Mouse (Mus musculus): ENCODE measurements around the gene Syngr3. TPM values are rescaled to one million over a fixed set of nuclear protein-coding genes. Genes with fewer than 3 reads are reported as not detected.
"Not testable (repeated sequence)": the region's sequence is repeated elsewhere in the genome, so short reads cannot be mapped to it uniquely, and the experiment has no call there.

The Syngr3 gene
- total RNA-seq, 2 experiments from 2014 or later, result not detected

DNA sequence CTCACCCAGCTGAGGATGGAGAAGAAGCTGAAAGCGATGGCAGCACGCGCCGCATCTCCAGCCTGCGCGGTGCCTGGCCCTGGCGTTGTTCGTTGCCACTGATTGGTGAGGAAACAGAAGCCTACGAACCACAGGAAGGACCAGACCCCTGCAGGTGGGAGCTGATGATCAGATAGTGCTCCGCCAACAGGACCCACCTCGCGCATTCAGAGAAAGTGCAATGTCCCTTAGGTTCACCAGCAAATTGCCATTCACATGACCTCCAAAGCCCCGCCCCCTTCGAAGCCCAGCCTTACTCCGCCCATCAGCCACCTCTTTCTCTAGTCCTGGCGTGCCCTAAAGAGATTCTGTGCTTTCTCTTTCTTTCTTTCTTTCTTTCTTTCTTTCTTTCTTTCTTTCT, 3.2 kb downstream of the Syngr3 start:
- no peak for DNase-seq
- intact Hi-C loops (cut with DNase I), result no loop called here

DNA sequence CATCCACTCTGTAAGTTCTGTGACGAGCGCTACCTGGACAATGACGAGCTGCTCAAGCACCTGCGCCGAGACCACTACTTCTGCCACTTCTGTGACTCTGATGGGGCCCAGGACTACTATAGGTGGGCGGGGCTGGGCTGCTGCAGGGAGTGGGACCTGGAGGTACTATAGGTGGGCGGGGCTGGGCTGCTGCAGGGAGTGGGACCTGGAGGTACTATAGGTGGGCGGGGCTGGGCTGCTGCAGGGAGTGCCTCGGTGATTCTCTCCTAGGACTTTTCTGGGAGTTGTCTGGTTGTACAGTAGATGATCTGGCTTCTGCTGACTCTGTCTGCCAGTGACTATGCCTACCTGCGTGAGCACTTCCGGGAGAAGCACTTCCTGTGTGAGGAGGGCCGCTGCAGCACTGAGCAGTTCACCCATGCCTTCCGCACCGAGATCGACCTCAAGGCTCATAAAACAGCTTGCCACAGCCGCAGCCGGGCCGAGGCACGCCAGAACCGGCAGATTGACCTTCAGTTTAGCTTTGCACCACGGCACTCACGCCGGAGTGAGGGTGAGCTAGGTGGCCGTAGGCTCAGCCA, 12.2 kb downstream of the Syngr3 start:
- DNase-seq, result no peak
- intact Hi-C loops (cut with DNase I), result no loop called here

DNA sequence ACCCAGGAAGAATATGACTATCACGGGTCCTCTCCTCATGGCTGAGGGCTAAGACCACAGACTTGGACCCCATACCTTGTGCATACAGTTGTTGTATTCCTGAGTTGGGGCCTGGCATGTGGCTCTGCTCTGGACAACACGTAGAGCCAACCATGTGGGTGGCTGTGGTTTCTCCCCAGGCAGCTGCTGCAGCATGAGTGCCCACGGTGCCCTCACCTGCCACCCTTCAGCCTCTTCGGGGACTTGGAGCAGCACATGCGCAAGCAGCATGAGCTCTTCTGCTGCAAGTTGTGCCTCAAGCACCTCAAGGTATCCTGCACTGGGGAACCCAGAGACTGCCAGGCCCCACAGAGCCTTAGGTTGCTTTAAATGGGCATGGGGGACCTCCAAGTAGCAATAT, 12.9 kb downstream of the Syngr3 start:
- intact Hi-C loops (cut with DNase I), result no loop called here
- DNase-seq, result no peak

DNA sequence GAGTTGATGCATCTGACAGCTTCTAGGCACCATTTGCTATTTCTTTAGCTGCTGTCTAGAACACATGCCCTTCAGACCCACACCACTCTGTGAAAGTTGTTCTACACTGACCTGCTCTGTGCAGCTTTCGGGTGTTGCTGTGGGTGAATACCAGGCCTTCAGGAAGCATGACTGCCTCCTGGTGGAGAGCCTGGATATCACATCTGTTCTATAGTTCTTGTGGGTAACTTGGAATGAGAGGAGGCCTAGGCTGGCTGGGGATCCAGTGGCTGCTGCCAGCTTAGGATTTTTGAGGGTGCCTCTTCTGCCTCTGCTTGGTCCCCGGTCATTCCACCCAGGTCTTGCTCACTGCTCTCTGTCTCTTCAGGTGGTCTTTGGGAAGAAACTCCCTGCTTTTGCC, 13.6 kb downstream of the Syngr3 start:
- intact Hi-C loops (cut with DNase I), result no loop called here

GRCm38 (mm10) chr17:24674277-24674676, 15.5 kb downstream of the Syngr3 start:
- intact Hi-C loops (cut with DNase I), result no loop called here
- no peak for DNase-seq

More for the DNA sequence above, 13.6 kb downstream of the Syngr3 start:
- DNase-seq, result peak in 1 of 2 experiments; percentile 50

GRCm38 (mm10) chr17:24672141-24672540, 17.6 kb downstream of the Syngr3 start:
- intact Hi-C loops (cut with DNase I), result no loop called here
- no peak for DNase-seq

DNA sequence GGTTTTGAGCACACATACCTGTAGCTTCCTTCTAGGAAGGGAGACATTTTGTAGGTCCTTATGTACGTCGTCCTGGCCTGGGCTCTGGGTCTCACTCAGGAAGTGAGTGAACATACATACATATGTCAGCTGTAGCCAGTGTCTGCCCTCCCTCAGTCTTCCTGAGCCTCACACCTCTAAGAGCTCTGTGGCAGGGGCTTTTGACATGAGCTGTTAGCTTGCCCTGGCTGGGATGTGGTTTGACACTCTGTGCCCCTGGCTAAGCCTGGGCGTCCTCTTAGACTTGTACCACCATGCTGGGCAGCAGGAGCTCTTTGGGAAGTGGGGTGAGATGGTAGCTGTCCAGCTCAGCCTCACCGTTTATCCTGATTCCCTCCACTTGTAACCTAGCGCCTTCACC, 18.4 kb downstream of the Syngr3 start:
- no peak for DNase-seq
- intact Hi-C loops (cut with DNase I), result no loop called here

GRCm38 (mm10) chr17:24670246-24670844, 19.4 kb downstream of the Syngr3 start:
- intact Hi-C loops (cut with DNase I), result no loop called here
- no peak for DNase-seq

GRCm38 (mm10) chr17:24669545-24670245, 20.1 kb downstream of the Syngr3 start, which contains the start of gene Zfp598:
Gene Zfp598, plus strand, starts transcription at chr17:24669687.
- DNase-seq, result peak; percentile 90 to 92
- intact Hi-C loops (cut with DNase I), result no loop called here

DNA sequence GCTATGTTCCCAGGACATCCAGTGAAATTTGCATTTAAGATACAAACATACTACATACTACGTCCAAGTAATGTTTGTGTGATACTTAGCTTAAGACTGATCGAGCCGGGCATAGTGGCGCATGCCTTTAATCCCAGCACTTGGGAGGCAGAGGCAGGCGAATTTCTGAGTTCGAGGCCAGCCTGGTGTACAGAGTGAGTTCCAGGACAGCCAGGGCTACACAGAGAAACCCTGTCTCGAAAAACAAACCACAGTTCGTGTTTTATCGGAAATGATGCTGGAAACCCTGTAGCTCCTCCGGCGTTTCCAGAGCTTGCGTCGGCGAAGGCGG, 20.6 kb downstream of the Syngr3 start:
- intact Hi-C loops (cut with DNase I); DNase-seq: not testable (repeated sequence)

DNA sequence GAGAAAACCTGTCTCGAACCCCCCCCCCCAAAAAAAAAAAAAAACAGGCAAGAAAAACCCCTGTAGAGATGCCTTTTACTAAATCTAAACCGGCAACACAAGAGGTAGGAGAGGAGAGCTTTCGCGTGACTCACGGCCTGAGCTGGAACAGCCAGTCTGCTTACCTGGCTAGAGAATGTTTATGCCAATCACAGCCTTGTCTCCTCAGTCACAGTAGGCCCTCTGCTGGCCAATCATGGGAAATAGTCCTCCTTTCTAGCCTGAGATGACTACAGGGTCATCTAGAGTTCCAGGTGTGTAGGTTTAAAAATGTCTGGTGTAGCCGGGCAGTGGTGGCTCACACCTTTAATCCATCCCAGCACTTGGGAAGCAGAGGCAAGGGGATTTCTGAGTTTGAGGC, 22.3 kb downstream of the Syngr3 start:
- DNase-seq, result peak in 1 of 2 experiments; percentile 34
- intact Hi-C loops (cut with DNase I), result no loop called here

GRCm38 (mm10) chr17:24667011-24667410, 22.7 kb downstream of the Syngr3 start:
- intact Hi-C loops (cut with DNase I); DNase-seq: not testable (repeated sequence)

DNA sequence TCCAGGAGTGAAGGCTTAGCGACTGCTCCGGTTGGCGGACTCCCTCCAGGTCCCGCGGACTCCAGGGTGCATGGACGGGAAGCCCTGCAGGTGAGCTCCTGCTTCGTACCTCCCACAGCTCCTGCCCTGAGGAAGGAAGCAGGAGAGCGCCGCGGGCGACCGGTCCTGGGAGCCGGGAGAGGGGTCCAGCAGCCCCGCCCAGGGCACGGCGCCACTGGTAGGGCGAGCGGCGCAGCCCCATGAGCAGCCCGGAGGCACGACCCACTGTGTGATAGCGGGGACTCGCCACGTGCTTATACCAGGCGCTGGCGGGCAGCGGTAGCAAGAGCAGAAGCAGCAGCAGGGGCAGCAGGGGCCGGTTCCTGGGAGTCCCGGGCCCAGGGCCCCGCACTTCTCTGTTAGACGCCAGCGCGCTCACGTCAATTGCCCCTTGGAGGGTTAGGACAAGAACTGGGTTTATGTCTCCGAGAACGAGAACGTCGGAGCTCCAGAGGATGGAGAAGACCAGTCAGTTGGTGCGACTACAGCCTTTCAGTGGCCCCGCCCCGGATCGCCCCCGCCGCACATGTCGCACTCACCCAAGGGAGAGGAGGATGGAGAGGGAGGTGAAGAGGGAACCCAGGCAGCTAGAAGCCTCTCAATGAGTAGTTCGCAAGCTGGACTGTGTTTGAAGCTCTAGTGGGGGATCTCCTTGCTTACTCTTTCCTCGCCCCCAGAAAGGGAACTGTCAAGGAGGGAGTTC, 31.6 kb downstream of the Syngr3 start, which contains the start of gene Npw:
Gene Npw, minus strand, starts transcription at position 441 of the 742 bp plus-strand sequence.
- no peak for DNase-seq
- intact Hi-C loops (cut with DNase I), result loop anchor here (5.0 kb wide), 1 partner anchor 126 kb away; the partner anchor contains the start of gene Rab26

GRCm38 (mm10) chr17:24654969-24655368, 34.8 kb downstream of the Syngr3 start:
- intact Hi-C loops (cut with DNase I), result loop anchor here (5.0 kb wide), 1 partner anchor 123 kb away; the partner anchor contains the start of gene Rab26
- DNase-seq, result no peak

GRCm38 (mm10) chr17:24653967-24654710, 35.6 kb downstream of the Syngr3 start:
- intact Hi-C loops (cut with DNase I), result no loop called here
- peak; percentile 58 to 59 for DNase-seq

GRCm38 (mm10) chr17:24651835-24652234, 37.9 kb downstream of the Syngr3 start:
- intact Hi-C loops (cut with DNase I), result loop anchor here (2.0 kb wide), 1 partner anchor 23 kb away; no protein-coding TSS in a partner anchor
- DNase-seq, result no peak

GRCm38 (mm10) chr17:24650766-24651165, 39.0 kb downstream of the Syngr3 start:
- no peak for DNase-seq
- intact Hi-C loops (cut with DNase I), result loop anchor here (2.0 kb wide), 1 partner anchor 22 kb away; no protein-coding TSS in a partner anchor

GRCm38 (mm10) chr17:24650070-24650616, 39.6 kb downstream of the Syngr3 start, which contains the start of gene Slc9a3r2:
Gene Slc9a3r2, minus strand, starts transcription at chr17:24650327.
- DNase-seq, result peak in 1 of 2 experiments; percentile 40
- intact Hi-C loops (cut with DNase I), result loop anchor here (2.0 kb wide), 1 partner anchor 21 kb away; no protein-coding TSS in a partner anchor

- peak in 1 of 2 experiments; percentile 43 for DNase-seq
Observed at GRCm38 (mm10) chr17:24649581-24650069, 40.1 kb downstream of the Syngr3 start.

More at GRCm38 (mm10) chr17:24649581-24650069, 40.1 kb downstream of the Syngr3 start:
- intact Hi-C loops (cut with DNase I), result loop anchor here (2.0 kb wide), 1 partner anchor 21 kb away; no protein-coding TSS in a partner anchor
